Mouse (Mus musculus) cerebellum, adult 2 months (tissue): Measurements from ENCODE around the gene Vgf.

Source experiments
- CTCF ChIP-seq: fragments of 200-500 bp; IDR thresholded peaks from 2 replicates; pipeline ENCODE4 v1.5.1; 2011; ENCODE audit warnings: low read depth, mild to moderate bottlenecking, control low read depth, low read length, moderate library complexity, borderline replicate concordance; ENCODE audit not compliant: insufficient read depth
- POLR2A ChIP-seq: fragments of 200-500 bp; IDR thresholded peaks from 2 replicates; pipeline ENCODE4 v1.6.1; 2011; ENCODE audit warnings: low read length, control low read depth, borderline replicate concordance; ENCODE audit not compliant: insufficient read depth

- no peak for TF ChIP-seq CTCF
- TF ChIP-seq POLR2A: no peak
Measured at GRCm38 (mm10) chr5:137073141-137073540, 46.9 kb downstream of the Vgf start.
